Mouse (Mus musculus): ENCODE measurements at regions not wholly inside any gene's neighbourhood (a gene's known extent, or its start where the extent isn't known, plus 50 kb on each side); places are given as distances from the start of the nearest gene placed in this dataset.

DNA sequence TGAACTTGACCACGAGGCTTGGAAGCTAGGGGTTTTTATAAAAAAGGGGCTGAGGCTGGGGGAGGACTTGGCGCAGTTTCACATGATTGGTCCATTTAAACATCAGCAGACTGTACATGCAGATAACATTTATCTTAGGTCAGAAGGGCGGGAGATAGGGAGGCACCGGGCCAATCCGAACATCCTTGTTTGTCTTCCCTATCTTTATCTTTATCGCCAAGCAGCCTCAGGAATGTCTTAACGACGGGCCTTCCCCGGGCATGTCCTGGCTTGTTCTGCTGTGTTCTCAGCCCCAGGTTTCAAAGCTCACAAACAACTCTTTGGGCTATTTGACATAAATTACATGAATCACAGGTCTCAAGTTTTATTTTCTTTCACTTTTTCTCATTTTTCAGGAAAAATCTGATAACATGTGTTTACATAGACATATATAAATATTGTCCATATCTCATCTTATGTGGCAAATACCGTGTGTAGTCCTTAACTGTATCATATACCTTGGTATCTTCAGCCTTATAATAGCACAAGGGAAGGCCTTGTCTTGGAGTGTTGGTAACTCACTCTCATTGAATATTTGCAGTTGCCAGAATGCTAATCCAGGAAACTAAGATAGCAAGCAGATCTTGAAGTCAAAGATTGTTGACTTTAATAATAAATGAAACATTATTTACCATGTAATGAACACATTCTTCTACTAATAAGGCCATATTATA is 931.0 kb downstream of the A830018L16Rik start:
- TF ChIP-seq POLR2A (IDR thresholded peaks at IDR 0.05; ENCODE audit: control insufficient read depth, low read depth, low read length), result no peak
- TF ChIP-seq CTCF (IDR thresholded peaks at IDR 0.05; ENCODE audit: control insufficient read depth, insufficient read depth, insufficient replicate concordance, low read depth, low read length), result no peak
